Mouse (Mus musculus) megakaryocyte, embryonic 14.5 days (primary cell): Measurements from ENCODE around the gene Prkce.

Experiments
- FLI1 ChIP-seq: IDR thresholded peaks from 2 replicates; pipeline ENCODE4 v1.6.1; 2012; ENCODE audit warnings: low read length, inconsistent platforms, mixed read lengths
- GATA1 ChIP-seq: IDR thresholded peaks from 3 replicates; pipeline ENCODE4 v1.6.1; 2012; ENCODE audit warnings: mixed read lengths, low read length, inconsistent platforms, borderline replicate concordance

- TF ChIP-seq GATA1 = no peak
- TF ChIP-seq FLI1 = no peak
Observed at GRCm38 (mm10) chr17:86588704-86589449, 421.3 kb downstream of the Prkce start.
